Mouse (Mus musculus) left cerebral cortex, postnatal 4 days (tissue): ENCODE data around the gene Hyal1. TPM values are rescaled to one million over a fixed set of nuclear protein-coding genes. Genes with fewer than 3 reads are reported as not detected.
A peak's percentile ranks its signal among the peaks of the same experiment; 100 is the strongest.

Experiments
- DNase-seq: peaks from one replicate; pipeline ENCODE4 v3.0.0-alpha.2; 2022
- intact Hi-C: fragments of 180-260 bp; cut with DNase I; formaldehyde crosslinking; loops from one replicate; pipeline ENCODE4 v1.15.1; 2025
- total RNA-seq, 2 experiments: library from RNA; stranded (reverse); gene quantifications; 2 replicates each; pipeline ENCODE4 v1.2.3; 2021

Gene Hyal1
- total RNA-seq, 2 experiments from 2014 or later: 3.8 to 4.1 TPM

GRCm38 (mm10) chr9:107590773-107591060 is 14.0 kb downstream of the Hyal1 start:
- DNase-seq: no peak
- intact Hi-C loops: no loop called here

- intact Hi-C loops: no loop called here
- DNase-seq: peak; percentile 84
Observed at GRCm38 (mm10) chr9:107593101-107593976, 16.6 kb downstream of the Hyal1 start.

- no peak for DNase-seq
- intact Hi-C loops: no loop called here
Observed at GRCm38 (mm10) chr9:107594281-107595062, 17.7 kb downstream of the Hyal1 start.

- intact Hi-C loops: no loop called here
- DNase-seq: no peak
Observed at GRCm38 (mm10) chr9:107596619-107597569, 20.2 kb downstream of the Hyal1 start.

- no peak for DNase-seq
- intact Hi-C loops: no loop called here
Observed at GRCm38 (mm10) chr9:107598385-107598784, 21.7 kb downstream of the Hyal1 start.

GRCm38 (mm10) chr9:107599433-107599832 is 22.7 kb downstream of the Hyal1 start:
- intact Hi-C loops: no loop called here
- DNase-seq: no peak

GRCm38 (mm10) chr9:107599842-107600241 is 23.1 kb downstream of the Hyal1 start:
- peak; percentile 50 for DNase-seq
- intact Hi-C loops: loop anchor here (5.0 kb wide), 1 partner anchor 77 kb away; the partner anchor contains the start of gene Gnat1

GRCm38 (mm10) chr9:107600745-107601144 is 24.0 kb downstream of the Hyal1 start:
- DNase-seq: no peak
- intact Hi-C loops: loop anchor here (5.0 kb wide), 1 partner anchor 77 kb away; the partner anchor contains the start of gene Gnat1

GRCm38 (mm10) chr9:107601275-107601674 is 24.5 kb downstream of the Hyal1 start:
- intact Hi-C loops: loop anchor here (5.0 kb wide), 1 partner anchor 76 kb away; the partner anchor contains the start of gene Gnat1

GRCm38 (mm10) chr9:107602068-107602648 is 25.4 kb downstream of the Hyal1 start:
- peak; percentile 95 for DNase-seq
- intact Hi-C loops: loop anchor here (2.0 to 5.0 kb wide), 2 partner anchors 43 to 75 kb away; partner anchors contain the start of gene Gnat1

More at GRCm38 (mm10) chr9:107601275-107601674, 24.5 kb downstream of the Hyal1 start:
- no peak for DNase-seq

GRCm38 (mm10) chr9:107603251-107603650 is 26.5 kb downstream of the Hyal1 start:
- intact Hi-C loops: loop anchor here (2.0 to 5.0 kb wide), 2 partner anchors 42 to 74 kb away; partner anchors contain the start of gene Gnat1
- DNase-seq: no peak

- no peak for DNase-seq
- intact Hi-C loops: no loop called here
Observed at GRCm38 (mm10) chr9:107605041-107605661, 28.4 kb downstream of the Hyal1 start.

- DNase-seq: no peak
- intact Hi-C loops: no loop called here
Observed at GRCm38 (mm10) chr9:107606591-107606990, 29.9 kb downstream of the Hyal1 start.

GRCm38 (mm10) chr9:107607036-107607435 is 30.3 kb downstream of the Hyal1 start:
- no peak for DNase-seq
- intact Hi-C loops: no loop called here

- intact Hi-C loops: no loop called here
- DNase-seq: no peak
Observed at GRCm38 (mm10) chr9:107607653-107608245, 31.0 kb downstream of the Hyal1 start.

GRCm38 (mm10) chr9:107608741-107609432 is 32.2 kb downstream of the Hyal1 start, which contains the start of gene Sema3b:
TSS of gene Sema3b (minus strand) at chr9:107609229.
- no peak for DNase-seq
- intact Hi-C loops: no loop called here

- intact Hi-C loops: no loop called here
- no peak for DNase-seq
Observed at GRCm38 (mm10) chr9:107609433-107609830, 32.7 kb downstream of the Hyal1 start.

- intact Hi-C loops: no loop called here
Observed at GRCm38 (mm10) chr9:107611456-107612190, 34.9 kb downstream of the Hyal1 start.

More at GRCm38 (mm10) chr9:107611456-107612190, 34.9 kb downstream of the Hyal1 start:
- DNase-seq: no peak
